Mouse (Mus musculus): ENCODE data around the gene Myo18a. TPM values are rescaled to one million over a fixed set of nuclear protein-coding genes. Genes with fewer than 3 reads are reported as not detected.

The Myo18a gene
- polyA plus RNA-seq, 1 experiment from 2014 or later, result 38.7 TPM

DNA sequence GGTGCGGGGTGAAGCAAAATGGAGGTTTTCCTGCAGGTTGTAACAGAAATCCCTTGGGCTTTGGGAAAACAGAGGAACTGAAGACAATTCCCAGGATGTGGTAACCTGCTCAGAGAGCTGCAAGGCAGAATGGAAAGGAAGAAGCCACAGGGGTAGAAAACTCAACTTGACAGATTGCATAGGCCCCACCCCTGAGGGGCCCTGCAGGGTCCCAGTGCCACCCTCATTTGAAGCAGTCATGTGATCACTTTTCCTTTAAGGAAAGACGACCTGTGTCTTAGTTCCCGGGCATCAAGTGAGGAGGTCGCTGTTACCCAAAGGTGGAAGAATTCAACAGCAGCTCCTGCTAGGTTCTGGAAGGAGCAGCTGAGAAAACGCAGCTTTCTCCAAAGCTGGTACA is 129.8 kb downstream of the Myo18a start:
- Histone ChIP-seq H3K27me3 (ENCODE audit: control insufficient read depth, insufficient read depth, low read length) (no peaks in the 10 kb centered on the region), H3K4me1 (replicated peaks; ENCODE audit: control insufficient read depth, insufficient read depth) (peaks cover 4% of the 10 kb centered on the region), H3K9me3 (ENCODE audit: control insufficient read depth, low read length) (no peaks in the 10 kb centered on the region), H3K9ac (ENCODE audit: low read length) (no peak overlapping the region), H3K4me2 (replicated peaks; ENCODE audit: low read depth) (0 out of 2 replicates have a peak overlapping the region, but pooled peaks have one; percentile 5), H3K4me3 (ENCODE audit: low read depth, low read length) (no peak overlapping the region), H3K27ac (replicated peaks) (no peak overlapping the region), H3K36me3 (ENCODE audit: control insufficient read depth, insufficient read depth, low read length) (no peaks in the 10 kb centered on the region)
- 19% methylated on average over 5 of the region's 5 CpGs for WGBS
- peak; percentile 38 for DNase-seq (ENCODE audit: low spot score)
- TF ChIP-seq CTCF (IDR thresholded peaks at IDR 0.05; ENCODE audit: low read depth) (no peak), EP300 (optimal IDR thresholded peaks at IDR 0.05) (no peak)
- no peak for ATAC-seq (ENCODE audit: low FRiP score, low TSS enrichment)

GRCm38 (mm10) chr11:77893283-77893682 is 130.2 kb downstream of the Myo18a start:
- peaks cover 4% of the 10 kb centered on the region for H3K4me1 ChIP-seq (replicated peaks; ENCODE audit: control insufficient read depth, insufficient read depth)
- no peaks in the 10 kb centered on the region for H3K9me3 ChIP-seq (ENCODE audit: control insufficient read depth, low read length)
- TF ChIP-seq EP300 (optimal IDR thresholded peaks at IDR 0.05) (no peak), CTCF (IDR thresholded peaks at IDR 0.05; ENCODE audit: low read depth) (no peak)
- DNase-seq (ENCODE audit: low spot score), result no peak
- H3K36me3 ChIP-seq (ENCODE audit: control insufficient read depth, insufficient read depth, low read length), result no peaks in the 10 kb centered on the region
- 48% methylated on average over 6 of the region's 6 CpGs for WGBS
- H3K9ac ChIP-seq (ENCODE audit: low read length), result no peak overlapping the region
- ATAC-seq (ENCODE audit: low FRiP score, low TSS enrichment), result no peak
- peak overlapping the region; percentile 27; the same call in 1 of the 2 replicates for H3K4me2 ChIP-seq (replicated peaks; ENCODE audit: low read depth)
- H3K27ac ChIP-seq (replicated peaks), result peak overlapping the region; percentile 49; the same call in 1 of the 2 replicates
- H3K4me3 ChIP-seq (ENCODE audit: low read depth, low read length), result no peak overlapping the region
- no peaks in the 10 kb centered on the region for H3K27me3 ChIP-seq (ENCODE audit: control insufficient read depth, insufficient read depth, low read length)

DNA sequence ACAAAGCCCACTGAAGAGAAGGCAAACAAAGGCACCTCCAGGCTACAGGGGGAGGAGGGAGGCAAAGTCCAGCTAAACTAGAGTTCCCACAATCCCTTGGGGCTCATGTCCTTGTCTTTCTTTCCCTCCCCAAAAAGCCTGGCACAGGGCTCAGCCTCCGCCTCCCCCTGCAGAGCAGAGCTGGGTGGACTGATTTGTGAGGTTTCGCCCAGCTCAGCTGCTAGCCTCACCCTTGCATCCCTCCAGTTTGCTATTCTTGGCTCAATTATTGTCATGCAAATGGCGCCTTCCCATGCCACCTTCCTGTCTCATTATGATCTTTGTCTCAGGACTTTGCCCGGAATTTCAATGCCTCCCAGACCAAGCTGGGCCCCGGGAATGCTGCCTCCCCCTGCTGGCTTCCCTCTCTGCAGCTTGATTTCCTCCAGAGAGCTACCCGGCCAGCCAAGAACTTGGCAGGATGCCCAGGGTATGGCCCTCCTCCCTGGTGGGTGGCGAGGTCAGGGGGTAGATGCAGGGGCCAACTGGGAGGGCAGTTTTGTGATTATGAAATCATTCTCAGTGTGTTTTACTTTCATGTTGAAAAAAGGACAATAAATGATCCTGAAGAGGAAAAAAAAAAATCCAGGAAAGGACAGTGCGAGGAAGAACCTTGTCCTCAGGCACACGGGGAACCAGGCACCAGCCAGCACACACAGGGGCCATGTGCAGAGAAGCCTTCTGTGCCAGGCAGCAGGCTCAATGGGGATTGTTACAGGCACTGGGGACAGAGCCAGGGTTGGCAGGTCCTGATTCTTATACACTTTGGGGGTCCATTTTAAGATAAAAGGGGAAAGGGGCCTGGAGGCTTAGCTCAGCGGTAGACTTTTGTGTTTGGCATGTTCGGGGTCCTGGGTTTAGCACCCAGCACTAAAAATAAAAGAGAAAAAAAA is 131.0 kb downstream of the Myo18a start, which contains the start of gene Pipox:
Gene Pipox, minus strand, starts transcription at position 310 of the 932 bp plus-strand sequence.
- Histone ChIP-seq H3K27me3 (ENCODE audit: control insufficient read depth, insufficient read depth, low read length) (no peaks in the 10 kb centered on the region), H3K9ac (ENCODE audit: low read length) (no peak within 1 kb of the TSS), H3K27ac (replicated peaks) (peak within 1 kb of the TSS; percentile 49; the same call in 1 of the 2 replicates), H3K9me3 (ENCODE audit: control insufficient read depth, low read length) (no peaks in the 10 kb centered on the region), H3K4me1 (replicated peaks; ENCODE audit: control insufficient read depth, insufficient read depth) (peaks cover 4% of the 10 kb centered on the region), H3K36me3 (ENCODE audit: control insufficient read depth, insufficient read depth, low read length) (no peaks in the 10 kb centered on the region), H3K4me2 (replicated peaks; ENCODE audit: low read depth) (peak within 1 kb of the TSS; percentile 27; the same call in 1 of the 2 replicates), H3K4me3 (ENCODE audit: low read depth, low read length) (no peak within 1 kb of the TSS)
- DNase-seq (ENCODE audit: low spot score), result peak; percentile 91
- peak; percentile 71 for TF ChIP-seq CTCF (IDR thresholded peaks at IDR 0.05; ENCODE audit: low read depth)
- no peak for TF ChIP-seq EP300 (optimal IDR thresholded peaks at IDR 0.05)
- 23% methylated on average over 11 of the region's 11 CpGs for WGBS
- peak; percentile 85 for ATAC-seq (ENCODE audit: low FRiP score, low TSS enrichment)

DNA sequence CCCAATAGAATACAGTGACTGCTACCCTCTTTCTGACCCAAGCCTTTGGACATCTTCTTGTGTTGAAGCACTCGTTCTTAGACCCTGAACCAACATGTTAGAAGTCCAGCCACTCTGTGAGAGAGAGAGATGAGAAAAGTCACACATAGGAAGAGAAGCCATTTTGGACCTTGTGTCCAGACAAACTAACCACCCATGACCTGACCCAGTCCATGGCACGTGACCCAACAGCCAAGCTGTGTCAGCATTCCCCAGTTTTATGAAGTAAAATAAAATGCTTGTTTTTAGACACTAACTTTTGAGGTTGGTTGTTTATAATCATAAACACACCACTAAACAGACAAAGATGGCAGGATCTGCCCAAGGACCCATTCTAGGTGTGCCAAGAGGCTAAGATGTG is 131.9 kb downstream of the Myo18a start:
- no peak for TF ChIP-seq EP300 (optimal IDR thresholded peaks at IDR 0.05)
- no peak for TF ChIP-seq CTCF (IDR thresholded peaks at IDR 0.05; ENCODE audit: low read depth)
- ATAC-seq (ENCODE audit: low FRiP score, low TSS enrichment), result no peak

GRCm38 (mm10) chr11:77896011-77896410 is 133.0 kb downstream of the Myo18a start:
- no peak for DNase-seq (ENCODE audit: low spot score)
- TF ChIP-seq CTCF (IDR thresholded peaks at IDR 0.05; ENCODE audit: low read depth) (no peak), EP300 (optimal IDR thresholded peaks at IDR 0.05) (no peak)
- no peaks in the 10 kb centered on the region for H3K36me3 ChIP-seq (ENCODE audit: control insufficient read depth, insufficient read depth, low read length)
- H3K27ac ChIP-seq (replicated peaks), result no peak overlapping the region
- no peaks in the 10 kb centered on the region for H3K9me3 ChIP-seq (ENCODE audit: control insufficient read depth, low read length)
- no peaks in the 10 kb centered on the region for H3K27me3 ChIP-seq (ENCODE audit: control insufficient read depth, insufficient read depth, low read length)
- H3K4me2 ChIP-seq (replicated peaks; ENCODE audit: low read depth), result no peak overlapping the region
- no peak overlapping the region for H3K4me3 ChIP-seq (ENCODE audit: low read depth, low read length)
- whole genome bisulfite sequencing, result 74% methylated on average over 9 of the region's 9 CpGs
- ATAC-seq (ENCODE audit: low FRiP score, low TSS enrichment), result no peak
- no peak overlapping the region for H3K9ac ChIP-seq (ENCODE audit: low read length)
- peaks cover 4% of the 10 kb centered on the region for H3K4me1 ChIP-seq (replicated peaks; ENCODE audit: control insufficient read depth, insufficient read depth)

More for the DNA sequence above, 131.9 kb downstream of the Myo18a start:
- no peaks in the 10 kb centered on the region for H3K27me3 ChIP-seq (ENCODE audit: control insufficient read depth, insufficient read depth, low read length)
- H3K27ac ChIP-seq (replicated peaks), result no peak overlapping the region
- H3K4me3 ChIP-seq (ENCODE audit: low read depth, low read length), result no peak overlapping the region
- no peak overlapping the region for H3K9ac ChIP-seq (ENCODE audit: low read length)
- H3K4me1 ChIP-seq (replicated peaks; ENCODE audit: control insufficient read depth, insufficient read depth), result peaks cover 4% of the 10 kb centered on the region
- no peaks in the 10 kb centered on the region for H3K9me3 ChIP-seq (ENCODE audit: control insufficient read depth, low read length)
- WGBS, result 93% methylated on average over 2 of the region's 2 CpGs
- no peaks in the 10 kb centered on the region for H3K36me3 ChIP-seq (ENCODE audit: control insufficient read depth, insufficient read depth, low read length)
- DNase-seq (ENCODE audit: low spot score), result no peak
- no peak overlapping the region for H3K4me2 ChIP-seq (replicated peaks; ENCODE audit: low read depth)

- TF ChIP-seq CTCF (IDR thresholded peaks at IDR 0.05; ENCODE audit: low read depth), result no peak
- TF ChIP-seq EP300 (optimal IDR thresholded peaks at IDR 0.05), result no peak
Observed at GRCm38 (mm10) chr11:77896480-77896819, 133.4 kb downstream of the Myo18a start.

More at GRCm38 (mm10) chr11:77896480-77896819, 133.4 kb downstream of the Myo18a start:
- Histone ChIP-seq H3K27ac (replicated peaks) (no peak overlapping the region), H3K9me3 (ENCODE audit: control insufficient read depth, low read length) (no peaks in the 10 kb centered on the region), H3K36me3 (ENCODE audit: control insufficient read depth, insufficient read depth, low read length) (no peaks in the 10 kb centered on the region), H3K9ac (ENCODE audit: low read length) (no peak overlapping the region), H3K27me3 (ENCODE audit: control insufficient read depth, insufficient read depth, low read length) (no peaks in the 10 kb centered on the region), H3K4me1 (replicated peaks; ENCODE audit: control insufficient read depth, insufficient read depth) (peaks cover 4% of the 10 kb centered on the region), H3K4me3 (ENCODE audit: low read depth, low read length) (no peak overlapping the region), H3K4me2 (replicated peaks; ENCODE audit: low read depth) (peak overlapping the region; percentile 15; the same call in 1 of the 2 replicates)
- WGBS, result 43% methylated on average over 6 of the region's 6 CpGs
- DNase-seq (ENCODE audit: low spot score), result no peak
- ATAC-seq (ENCODE audit: low FRiP score, low TSS enrichment), result no peak
